Mouse (Mus musculus): ENCODE data around the gene Plekha3. TPM values are rescaled to one million over a fixed set of nuclear protein-coding genes. Genes with fewer than 3 reads are reported as not detected.

Gene Plekha3
- total and polyA plus RNA-seq, 3 experiments = 12.1 to 38.6 (median 30.0) TPM

DNA sequence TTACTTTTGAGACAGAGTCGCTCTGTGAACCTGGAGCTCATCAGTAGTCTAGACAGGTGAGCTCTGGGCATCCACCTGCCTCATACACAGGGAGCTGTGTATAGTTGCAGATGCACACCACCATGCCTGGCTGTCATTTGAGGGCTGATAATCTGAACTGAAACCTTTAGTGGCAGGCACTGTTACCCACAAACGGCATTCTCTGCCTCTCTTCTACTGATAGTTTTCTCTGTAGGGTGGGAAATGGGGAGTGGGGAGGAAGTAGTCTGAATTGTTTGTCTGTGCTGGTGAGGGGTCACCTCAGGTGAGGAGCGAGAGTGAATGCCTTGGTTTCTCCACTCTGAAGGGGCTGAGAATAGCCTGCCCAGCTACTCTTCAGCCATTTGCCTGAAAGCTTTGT is 12.5 kb downstream of the Plekha3 start:
- no peak for DNase-seq (ENCODE audit: extremely low read depth)
- dilution Hi-C loops (cut with MboI; ENCODE audit: extremely low pct_ligation_motif_present, extremely low pct_unique_long_range_greater_than_20kb, low sequenced_read_pairs) (no loop called here), in situ Hi-C loops (cut with MboI; ENCODE audit: low pct_ligation_motif_present, low pct_unique_long_range_greater_than_20kb, low sequenced_read_pairs) (no loop called here)
- Histone ChIP-seq H3K27me3 (replicated peaks) (no peaks in the 10 kb centered on the region), H3K9me3 (replicated peaks; ENCODE audit: low read length) (no peaks in the 10 kb centered on the region), H3K4me2 (ENCODE audit: insufficient read depth, low read depth, poor library complexity, severe bottlenecking) (no peak overlapping the region), H3K36me3 (replicated peaks in 1 of 2; ENCODE audit: control insufficient read depth in 1 of 2, insufficient read depth in 1 of 2, low read length in 1 of 2) (peaks cover 60 to 89% of the 10 kb centered on the region in 2 experiments), H3K9ac (ENCODE audit: insufficient read depth, low read depth) (no peak overlapping the region), H3K4me1 (ENCODE audit: control insufficient read depth in 1 of 2, insufficient read depth in 2 of 2) (peaks cover 0 to 7% of the 10 kb centered on the region in 2 experiments; a peak in 2 of 4 replicates), H3K79me2 (replicated peaks; ENCODE audit: control insufficient read depth, extremely low read depth, insufficient read depth, poor library complexity, severe bottlenecking) (no peaks in the 10 kb centered on the region; the same call in 1 of the 2 replicates), H3K27ac (ENCODE audit: insufficient read depth, low read depth) (no peak overlapping the region), H3K4me3 (replicated peaks in 1 of 3; ENCODE audit: low read depth in 2 of 3, low read length in 2 of 3, poor library complexity in 1 of 3) (no peak overlapping the region)
- TF ChIP-seq MXI1 (IDR thresholded peaks at IDR 0.05; ENCODE audit: low read depth, low read length) (no peak), CTCF (conservative IDR thresholded peaks at IDR 0.05 in 1 of 2, IDR thresholded peaks at IDR 0.05 in 1 of 2; ENCODE audit: low read depth in 2 of 2, low read length in 2 of 2) (no peak)

DNA sequence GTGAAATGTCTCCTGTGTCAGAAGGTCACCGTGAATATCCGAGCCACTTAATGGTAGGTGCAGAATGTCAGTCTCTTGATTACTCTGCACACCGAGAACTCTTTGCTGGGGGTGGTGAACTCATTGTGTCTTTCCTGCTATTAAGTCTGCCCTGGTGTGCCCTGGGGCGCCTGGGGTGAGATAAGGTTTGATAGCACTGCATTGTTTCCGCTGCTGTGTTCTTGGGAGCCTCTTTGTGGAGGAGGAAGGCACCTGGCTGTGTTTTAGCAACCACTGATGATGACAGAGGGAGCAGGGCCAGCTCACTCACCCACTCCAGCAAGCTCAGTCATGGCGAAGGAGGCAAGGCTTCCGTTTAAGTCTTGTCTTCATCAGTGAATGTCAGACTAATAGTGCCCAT is 13.1 kb downstream of the Plekha3 start:
- H3K36me3 ChIP-seq (replicated peaks in 1 of 2; ENCODE audit: control insufficient read depth in 1 of 2, insufficient read depth in 1 of 2, low read length in 1 of 2) = peaks cover 59 to 89% of the 10 kb centered on the region in 2 experiments
- no peak for TF ChIP-seq ZNF384 (IDR thresholded peaks at IDR 0.05; ENCODE audit: low read depth, low read length)
- TF ChIP-seq RAD21 (IDR thresholded peaks at IDR 0.05; ENCODE audit: low read depth, low read length) = no peak
- TF ChIP-seq NELFE (IDR thresholded peaks at IDR 0.05; ENCODE audit: low read depth, low read length) = no peak
- TF ChIP-seq MAZ (IDR thresholded peaks at IDR 0.05; ENCODE audit: low read depth, low read length) = no peak
- TF ChIP-seq ETS1 (conservative IDR thresholded peaks at IDR 0.05; ENCODE audit: low read depth, low read length) = no peak
- no peak for TF ChIP-seq CHD2 (IDR thresholded peaks at IDR 0.05; ENCODE audit: low read length)
- TF ChIP-seq SIN3A (IDR thresholded peaks at IDR 0.05; ENCODE audit: low read length) = no peak
- no peak for TF ChIP-seq CTCF (conservative IDR thresholded peaks at IDR 0.05 in 1 of 2, IDR thresholded peaks at IDR 0.05 in 1 of 2; ENCODE audit: low read depth in 2 of 2, low read length in 2 of 2)
- TF ChIP-seq GABPA (IDR thresholded peaks at IDR 0.05; ENCODE audit: insufficient replicate concordance, low read depth, low read length) = no peak
- TF ChIP-seq CHD1 (IDR thresholded peaks at IDR 0.05; ENCODE audit: low read depth, low read length) = no peak
- TF ChIP-seq JUND (conservative IDR thresholded peaks at IDR 0.05; ENCODE audit: low read depth, low read length) = no peak
- no peak for TF ChIP-seq NRF1 (IDR thresholded peaks at IDR 0.05; ENCODE audit: low read depth, low read length)
- no peak for TF ChIP-seq EP300 (IDR thresholded peaks at IDR 0.05; ENCODE audit: low read length)
- TF ChIP-seq KAT2A (IDR thresholded peaks at IDR 0.05; ENCODE audit: insufficient replicate concordance, low read length) = no peak
- in situ Hi-C loops (cut with MboI; ENCODE audit: low pct_ligation_motif_present, low pct_unique_long_range_greater_than_20kb, low sequenced_read_pairs) (no loop called here), dilution Hi-C loops (cut with MboI; ENCODE audit: extremely low pct_ligation_motif_present, extremely low pct_unique_long_range_greater_than_20kb, low sequenced_read_pairs) (no loop called here)
- no peak for DNase-seq (ENCODE audit: extremely low read depth)
- no peak overlapping the region for H3K4me2 ChIP-seq (ENCODE audit: insufficient read depth, low read depth, poor library complexity, severe bottlenecking)
- H3K27ac ChIP-seq (ENCODE audit: insufficient read depth, low read depth) = no peak overlapping the region
- H3K4me3 ChIP-seq (replicated peaks in 1 of 3; ENCODE audit: low read depth in 2 of 3, low read length in 2 of 3, poor library complexity in 1 of 3) = no peak overlapping the region
- H3K79me2 ChIP-seq (replicated peaks; ENCODE audit: control insufficient read depth, extremely low read depth, insufficient read depth, poor library complexity, severe bottlenecking) = no peaks in the 10 kb centered on the region; the same call in 1 of the 2 replicates
- H3K9ac ChIP-seq (ENCODE audit: insufficient read depth, low read depth) = no peak overlapping the region
- no peaks in the 10 kb centered on the region for H3K9me3 ChIP-seq (replicated peaks; ENCODE audit: low read length)
- peaks cover 0 to 7% of the 10 kb centered on the region in 2 experiments; a peak in 2 of 4 replicates for H3K4me1 ChIP-seq (ENCODE audit: control insufficient read depth in 1 of 2, insufficient read depth in 2 of 2)
- H3K27me3 ChIP-seq (replicated peaks) = no peaks in the 10 kb centered on the region
